Mouse (Mus musculus): ENCODE measurements around the gene Heatr1. TPM values are rescaled to one million over a fixed set of nuclear protein-coding genes. Genes with fewer than 3 reads are reported as not detected.
"Not testable (repeated sequence)": the region's sequence is repeated elsewhere in the genome, so short reads cannot be mapped to it uniquely, and the experiment has no call there.

Gene Heatr1
- polyA plus RNA-seq, 1 experiment from 2014 or later: 22.2 TPM

DNA sequence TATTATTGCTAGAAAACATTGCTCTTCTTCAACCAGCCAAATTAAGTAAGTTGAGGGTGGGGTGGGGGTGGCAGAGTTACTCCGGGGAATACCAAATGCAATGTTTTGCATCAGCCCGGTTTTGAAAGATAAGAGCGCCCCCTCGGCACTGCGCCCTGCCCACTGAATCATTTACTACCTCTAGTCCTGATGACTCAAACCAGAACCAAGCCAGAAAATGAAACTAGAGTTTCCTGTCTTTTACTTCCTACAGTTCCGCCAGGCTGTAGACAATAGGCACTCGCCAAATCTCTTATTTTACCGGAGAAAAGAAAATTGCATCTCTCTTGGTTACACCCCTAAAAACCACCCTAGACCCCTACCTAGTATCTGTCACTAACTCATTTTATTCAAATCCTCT, 65.6 kb downstream of the Heatr1 start:
- Histone ChIP-seq H3K9ac (peak overlapping the region; percentile 78; the same call in 1 of the 2 replicates), H3K36me3 (peaks cover 2% of the 10 kb centered on the region; the same call in 1 of the 2 replicates), H3K4me1 (no peaks in the 10 kb centered on the region), H3K4me2 (replicated peaks) (peak overlapping the region; percentile 66), H3K4me3 (peak overlapping the region; percentile 69), H3K27me3 (replicated peaks) (no peaks in the 10 kb centered on the region), H3K9me3 (no peaks in the 10 kb centered on the region), H3K27ac (no peak overlapping the region)
- WGBS: 15% methylated on average over 8 of the region's 8 CpGs
- ATAC-seq (ENCODE audit: low FRiP score, low read depth): no peak; the same call in 1 of the 2 replicates

DNA sequence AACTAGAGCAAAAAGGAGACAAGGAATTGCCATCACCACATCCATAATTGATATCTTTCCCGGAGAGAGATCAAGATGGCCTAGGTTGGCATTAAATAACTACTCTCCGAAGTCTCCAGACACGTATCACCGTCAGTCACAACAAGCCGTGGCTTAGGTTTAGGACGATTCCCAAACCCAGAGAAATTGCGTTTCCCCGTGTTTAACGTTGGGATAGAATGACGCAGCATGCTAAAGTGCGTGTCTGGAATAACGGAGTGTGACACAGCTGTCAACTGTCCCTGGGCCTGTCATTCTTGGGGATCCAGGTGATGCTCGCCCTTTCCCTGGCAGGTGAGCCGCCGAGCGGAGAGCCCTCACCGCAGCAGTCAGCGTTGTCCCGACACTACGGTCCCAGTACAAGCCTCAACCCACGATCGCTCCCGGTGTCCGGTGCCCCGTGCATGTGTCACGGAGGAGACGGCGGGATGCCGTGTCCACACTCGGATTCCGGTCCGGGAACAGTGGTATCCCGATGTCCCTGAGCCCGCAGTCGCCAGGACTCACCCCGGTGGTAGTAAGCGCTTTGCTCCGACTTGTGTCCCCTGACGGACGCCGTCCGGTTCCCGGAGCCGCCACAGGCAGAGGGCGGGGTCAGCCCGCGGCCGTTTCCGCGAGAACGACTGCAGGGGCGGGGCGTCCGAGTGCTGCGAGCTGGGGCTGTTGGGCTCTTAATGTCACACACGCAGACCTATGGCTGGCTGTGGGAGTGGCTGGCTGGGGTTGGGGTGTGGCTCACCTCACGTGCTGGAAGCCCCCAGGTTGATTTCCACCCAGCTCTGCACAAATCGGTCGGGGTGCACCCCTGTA, 66.3 kb downstream of the Heatr1 start:
- H3K9ac ChIP-seq: peak overlapping the region; percentile 78
- H3K9me3 ChIP-seq: no peaks in the 10 kb centered on the region
- ATAC-seq (ENCODE audit: low FRiP score, low read depth): peak; percentile 96
- WGBS: 1% methylated on average over 59 of the region's 59 CpGs
- H3K4me3 ChIP-seq: peak overlapping the region; percentile 69
- H3K27me3 ChIP-seq (replicated peaks): no peaks in the 10 kb centered on the region
- no peaks in the 10 kb centered on the region for H3K4me1 ChIP-seq
- H3K4me2 ChIP-seq (replicated peaks): peak overlapping the region; percentile 66
- no peak overlapping the region for H3K27ac ChIP-seq
- peaks cover 2% of the 10 kb centered on the region; the same call in 1 of the 2 replicates for H3K36me3 ChIP-seq

GRCm38 (mm10) chr13:12461730-12462119, 66.9 kb downstream of the Heatr1 start:
- Histone ChIP-seq H3K27me3 (replicated peaks) (no peaks in the 10 kb centered on the region), H3K9me3 (no peaks in the 10 kb centered on the region), H3K4me1 (no peaks in the 10 kb centered on the region), H3K36me3 (no peaks in the 10 kb centered on the region), H3K9ac (peak overlapping the region; percentile 78), H3K27ac (no peak overlapping the region), H3K4me3 (peak overlapping the region; percentile 69), H3K4me2 (replicated peaks) (peak overlapping the region; percentile 66)
- 3% methylated on average over 7 of the region's 7 CpGs for WGBS
- peak; percentile 65 for ATAC-seq (ENCODE audit: low FRiP score, low read depth)

DNA sequence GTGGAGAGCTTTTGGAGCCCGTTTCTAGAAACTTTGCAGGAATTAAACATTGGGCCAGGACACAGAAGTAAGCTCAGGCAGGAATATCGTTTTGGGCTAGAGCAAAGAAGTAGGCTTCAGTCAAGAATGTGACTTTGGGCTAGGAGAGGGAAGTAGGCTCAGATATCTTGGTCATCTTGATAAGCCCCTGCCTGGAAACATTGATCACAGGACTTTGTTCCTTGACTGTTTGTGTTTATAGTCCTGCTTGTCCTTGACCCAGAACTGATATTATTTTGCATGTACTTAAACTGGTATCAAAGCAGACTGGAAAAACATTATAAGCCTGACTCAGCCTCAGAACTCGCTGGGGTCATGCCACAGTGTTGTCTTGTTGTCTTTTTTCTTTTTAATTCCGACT, 67.8 kb downstream of the Heatr1 start:
- Histone ChIP-seq H3K27ac (no peak overlapping the region), H3K27me3 (replicated peaks) (no peaks in the 10 kb centered on the region), H3K9me3 (no peaks in the 10 kb centered on the region), H3K4me3 (no peak overlapping the region), H3K4me2 (replicated peaks) (no peak overlapping the region), H3K9ac (no peak overlapping the region), H3K36me3 (no peaks in the 10 kb centered on the region), H3K4me1 (no peaks in the 10 kb centered on the region)
- 84% methylated on average over 4 of the region's 4 CpGs for WGBS
- ATAC-seq (ENCODE audit: low FRiP score, low read depth): no peak

- H3K9ac ChIP-seq; H3K36me3 ChIP-seq; ATAC-seq (ENCODE audit: low FRiP score, low read depth); H3K27me3 ChIP-seq (replicated peaks); H3K9me3 ChIP-seq; H3K27ac ChIP-seq; H3K4me3 ChIP-seq; H3K4me1 ChIP-seq; H3K4me2 ChIP-seq (replicated peaks): not testable (repeated sequence)
- WGBS: 82% methylated on average over 6 of the region's 6 CpGs
Observed at GRCm38 (mm10) chr13:12464159-12464558, 69.3 kb downstream of the Heatr1 start.

DNA sequence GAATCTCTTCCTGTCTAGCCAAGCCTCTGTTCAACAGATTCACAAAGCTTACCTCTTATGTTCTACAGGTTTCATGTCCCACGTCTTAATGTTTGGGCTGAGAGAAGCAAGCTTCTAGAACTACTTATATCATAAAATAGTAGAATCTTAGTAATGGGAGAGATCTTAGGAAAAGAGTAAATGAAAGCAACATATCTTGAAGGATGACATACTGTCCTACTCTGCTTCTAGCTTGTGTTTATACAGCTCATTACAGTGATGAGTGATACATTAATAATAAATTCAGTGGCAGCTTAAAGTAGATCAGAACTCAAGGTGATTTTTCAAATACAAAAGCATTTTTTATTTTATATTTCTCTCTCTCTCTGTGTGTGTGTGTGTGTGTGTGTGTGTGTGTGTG, 70.0 kb downstream of the Heatr1 start, which contains the start of gene Lgals8:
Gene Lgals8 (minus strand): TSS at position 101 of the 400 bp plus-strand sequence.
- WGBS: 87% methylated on average over 1 of the region's 1 CpGs
- Histone ChIP-seq H3K27ac (no peak within 1 kb of the TSS), H3K9me3 (no peaks in the 10 kb centered on the region), H3K4me3 (no peak within 1 kb of the TSS), H3K4me1 (no peaks in the 10 kb centered on the region), H3K27me3 (replicated peaks) (no peaks in the 10 kb centered on the region), H3K4me2 (replicated peaks) (no peak within 1 kb of the TSS), H3K9ac (no peak within 1 kb of the TSS), H3K36me3 (no peaks in the 10 kb centered on the region)
- ATAC-seq (ENCODE audit: low FRiP score, low read depth): no peak

- H3K4me3 ChIP-seq: no peak overlapping the region
- H3K9ac ChIP-seq: no peak overlapping the region
- no peak for ATAC-seq (ENCODE audit: low FRiP score, low read depth)
- no peak overlapping the region for H3K4me2 ChIP-seq (replicated peaks)
- no peaks in the 10 kb centered on the region for H3K27me3 ChIP-seq (replicated peaks)
- no peaks in the 10 kb centered on the region for H3K36me3 ChIP-seq
- no peak overlapping the region for H3K27ac ChIP-seq
- 90% methylated on average over 1 of the region's 1 CpGs for WGBS
- H3K4me1 ChIP-seq: no peaks in the 10 kb centered on the region
- H3K9me3 ChIP-seq: no peaks in the 10 kb centered on the region
Observed at GRCm38 (mm10) chr13:12468488-12468887, 73.7 kb downstream of the Heatr1 start.

DNA sequence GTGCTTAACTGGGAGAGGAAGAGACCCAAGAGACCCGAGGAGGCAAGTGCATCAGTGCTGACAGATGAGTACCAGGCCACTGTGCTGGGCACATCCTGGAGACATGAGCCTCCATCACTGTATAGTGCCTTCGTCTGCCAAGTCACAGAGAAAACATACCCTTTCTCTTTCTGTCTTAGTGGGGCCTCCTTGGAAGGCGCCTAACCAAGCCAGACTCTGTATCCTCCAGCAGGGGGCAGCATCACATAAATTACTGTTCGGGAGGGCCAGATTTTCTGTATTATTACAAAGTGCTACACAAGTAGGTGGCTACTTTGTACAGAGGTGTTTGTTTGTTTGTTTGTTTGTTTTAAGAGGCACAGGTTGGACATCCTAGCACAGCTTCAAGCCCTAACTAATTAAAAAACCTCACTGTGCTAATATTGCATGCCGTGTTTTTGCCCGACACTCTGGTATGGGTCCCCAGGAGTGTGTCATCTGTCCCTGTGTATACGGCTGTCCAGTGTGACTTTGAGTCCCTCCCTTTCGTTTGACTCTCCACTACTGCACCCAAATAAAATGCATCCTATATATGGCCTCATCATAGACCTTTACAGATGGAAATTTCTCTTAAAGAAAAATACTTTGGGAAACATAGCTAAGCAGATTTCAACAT, 79.0 kb downstream of the Heatr1 start:
- WGBS: 38% methylated on average over 8 of the region's 8 CpGs
- Histone ChIP-seq H3K36me3 (no peaks in the 10 kb centered on the region), H3K27ac (no peak overlapping the region), H3K4me3 (no peak overlapping the region), H3K9ac (no peak overlapping the region), H3K27me3 (replicated peaks) (no peaks in the 10 kb centered on the region), H3K4me1 (no peaks in the 10 kb centered on the region), H3K9me3 (no peaks in the 10 kb centered on the region), H3K4me2 (replicated peaks) (no peak overlapping the region)
- ATAC-seq (ENCODE audit: low FRiP score, low read depth): peak; percentile 83

DNA sequence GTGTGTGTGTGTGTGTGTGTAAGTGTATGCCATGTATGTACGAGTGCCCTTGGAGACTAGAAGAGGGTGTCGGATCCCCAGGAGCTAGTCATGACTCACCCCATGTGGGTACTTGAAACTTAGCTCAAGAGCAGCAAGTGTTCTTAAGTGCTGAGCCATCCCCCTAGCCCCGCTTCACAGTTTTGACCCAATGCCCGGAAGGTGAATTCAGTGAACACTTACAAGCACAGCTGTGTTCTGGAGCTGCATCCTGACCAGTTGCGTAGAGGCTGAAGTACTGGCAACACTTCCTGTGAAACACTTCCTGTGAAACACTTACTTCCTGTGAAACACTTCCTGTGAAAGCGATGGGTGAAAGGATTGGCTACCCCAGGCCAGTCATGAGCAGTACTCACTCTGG, 80.4 kb downstream of the Heatr1 start:
- Histone ChIP-seq H3K36me3 (no peaks in the 10 kb centered on the region), H3K27ac (no peak overlapping the region), H3K4me3 (no peak overlapping the region), H3K9me3 (no peaks in the 10 kb centered on the region), H3K9ac (no peak overlapping the region), H3K27me3 (replicated peaks) (no peaks in the 10 kb centered on the region), H3K4me1 (no peaks in the 10 kb centered on the region), H3K4me2 (replicated peaks) (no peak overlapping the region)
- ATAC-seq (ENCODE audit: low FRiP score, low read depth): no peak
- 92% methylated on average over 6 of the region's 6 CpGs for WGBS

- WGBS: 92% methylated on average over 4 of the region's 4 CpGs
- no peaks in the 10 kb centered on the region for H3K4me1 ChIP-seq
- no peak overlapping the region for H3K9ac ChIP-seq
- H3K36me3 ChIP-seq: no peaks in the 10 kb centered on the region
- no peaks in the 10 kb centered on the region for H3K27me3 ChIP-seq (replicated peaks)
- H3K4me3 ChIP-seq: no peak overlapping the region
- H3K9me3 ChIP-seq: no peaks in the 10 kb centered on the region
- no peak overlapping the region for H3K27ac ChIP-seq
- no peak overlapping the region for H3K4me2 ChIP-seq (replicated peaks)
- no peak for ATAC-seq (ENCODE audit: low FRiP score, low read depth)
Observed at GRCm38 (mm10) chr13:12476886-12477285, 82.1 kb downstream of the Heatr1 start.

DNA sequence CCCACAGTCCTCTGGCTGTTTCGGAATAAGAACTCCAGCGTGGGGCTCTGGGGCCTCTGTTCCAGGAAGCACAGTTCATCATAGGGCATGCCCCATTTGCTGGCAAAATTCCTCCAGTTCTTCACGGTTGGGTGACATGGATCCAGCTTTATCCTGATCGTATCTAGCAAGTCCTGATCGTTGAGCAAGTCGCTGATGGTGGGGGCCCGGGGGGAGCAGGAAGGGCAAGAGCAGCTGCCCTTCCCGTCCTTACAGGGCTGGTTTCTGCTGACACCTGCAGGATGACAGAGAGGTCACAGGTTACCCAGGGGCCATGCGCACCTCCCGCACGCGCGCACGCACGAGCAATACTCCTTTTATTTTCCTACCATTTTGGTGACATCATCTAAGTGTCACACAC, 83.5 kb downstream of the Heatr1 start:
- H3K9ac ChIP-seq: no peak overlapping the region
- ATAC-seq (ENCODE audit: low FRiP score, low read depth): no peak
- 84% methylated on average over 15 of the region's 15 CpGs for WGBS

DNA sequence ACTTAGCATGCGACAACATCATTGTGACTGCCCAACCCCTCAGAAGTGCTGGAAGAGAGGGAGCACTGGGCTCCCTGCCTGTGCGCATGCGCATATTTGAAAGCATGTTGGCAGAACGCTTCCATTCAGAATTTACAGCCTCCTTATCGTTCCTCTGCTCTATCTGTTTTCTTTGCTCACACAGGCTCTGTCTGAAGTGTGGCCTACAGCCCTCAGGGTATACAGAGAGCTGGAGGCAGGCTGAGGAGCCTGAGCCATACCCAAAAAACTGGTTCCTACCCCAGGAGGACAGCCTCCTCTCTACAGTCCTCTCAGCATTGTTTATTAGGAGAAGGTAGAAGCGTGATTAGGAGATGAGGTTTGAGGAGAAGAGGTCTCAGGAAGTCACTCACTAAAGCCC, 85.0 kb downstream of the Heatr1 start:
- Histone ChIP-seq H3K9ac (no peak overlapping the region), H3K4me3 (no peak overlapping the region), H3K4me1 (no peaks in the 10 kb centered on the region), H3K36me3 (no peaks in the 10 kb centered on the region), H3K9me3 (no peaks in the 10 kb centered on the region), H3K27me3 (replicated peaks) (no peaks in the 10 kb centered on the region), H3K4me2 (replicated peaks) (no peak overlapping the region), H3K27ac (no peak overlapping the region)
- ATAC-seq (ENCODE audit: low FRiP score, low read depth): no peak
- WGBS: 83% methylated on average over 6 of the region's 6 CpGs

More for the DNA sequence above, 83.5 kb downstream of the Heatr1 start:
- H3K4me2 ChIP-seq (replicated peaks): no peak overlapping the region
- H3K27me3 ChIP-seq (replicated peaks): no peaks in the 10 kb centered on the region
- no peaks in the 10 kb centered on the region for H3K4me1 ChIP-seq
- H3K36me3 ChIP-seq: no peaks in the 10 kb centered on the region
- no peaks in the 10 kb centered on the region for H3K9me3 ChIP-seq
- H3K4me3 ChIP-seq: no peak overlapping the region
- no peak overlapping the region for H3K27ac ChIP-seq

Measured in neural tube, embryonic 12.5 days (tissue).